ENCODE assay signal across 8 mouse cellular contexts in genomic region chr11:18151788-18152563, GRCm38 (mm10).
A peak's percentile ranks its signal among the peaks of the same experiment; 100 is the strongest.
DNase-seq lines count a peak whose midpoint lies in the region; ATAC-seq lines count a peak whose summit lies in the region.

No protein-coding gene starts in this region.

- no peak overlapping the region for H3K4me2 ChIP-seq in forebrain, embryonic 15.5 days (replicated peaks)

- no peaks in the 10 kb centered on the region for H3K36me3 ChIP-seq in forebrain, embryonic 15.5 days

- no peaks in the 10 kb centered on the region for H3K4me1 ChIP-seq in forebrain, embryonic 15.5 days

- H3K27ac ChIP-seq in forebrain, embryonic 15.5 days (replicated peaks), result no peak overlapping the region

- no peaks in the 10 kb centered on the region for H3K27me3 ChIP-seq in forebrain, embryonic 15.5 days

- WGBS in forebrain, embryonic 15.5 days, result 33% methylated on average over 6 of the region's 6 CpGs

- intact Hi-C loops in heart, postnatal 14 days (cut with DNase I), result loop anchor here (5.0 kb wide), 3 partner anchors 725 to 1610 kb away; no protein-coding TSS in a partner anchor

- H3K4me3 ChIP-seq in forebrain, embryonic 15.5 days, result no peak overlapping the region

- DNase-seq in MN1 (ENCODE audit: low spot score), result peak; percentile 71
- peak; percentile 6 for DNase-seq in cerebellum, adult 11-12 months
- DNase-seq in heart, postnatal 14 days, result peak; percentile 70 to 77
- peak; percentile 50 to 71 for DNase-seq in kidney, postnatal 25 days
- DNase-seq in lung, postnatal 14 days, result peak; percentile 81
- peak; percentile 73 for DNase-seq in retina, postnatal 1 day

- H3K9me3 ChIP-seq in forebrain, embryonic 15.5 days, result no peaks in the 10 kb centered on the region

- no peak overlapping the region for H3K9ac ChIP-seq in forebrain, embryonic 15.5 days (replicated peaks)

- ATAC-seq in forebrain, embryonic 15.5 days (replicated peaks), result peak; percentile 78
- no peak for ATAC-seq in erythroblast, adult 5-6 weeks (replicated peaks; ENCODE audit: low FRiP score, poor library complexity, severe bottlenecking)

Comparison
In these comparisons a context has a peak if more than half of its experiments do, and no peak if none do; other contexts are left out.
1. DNase-seq: peak in every context shown above with its lines; median percentile 81 in lung, postnatal 14 days; 74 in heart, postnatal 14 days; 73 in retina, postnatal 1 day; 71 in MN1; 60 in kidney, postnatal 25 days; 6 in cerebellum, adult 11-12 months.